Mouse (Mus musculus): ENCODE measurements around the gene Evi2b.
A peak's percentile ranks its signal among the peaks of the same experiment; 100 is the strongest.

The Evi2b gene

GRCm38 (mm10) chr11:79523560-79524309, at the start of gene Evi2b:
TSS of gene Evi2b (minus strand) at chr11:79523762.
- no peak for DNase-seq (ENCODE audit: low read depth)

GRCm38 (mm10) chr11:79570319-79570718, 46.8 kb upstream of the Evi2b start:
- DNase-seq (ENCODE audit: low read depth), result no peak

- no peak for DNase-seq (ENCODE audit: low read depth)
Measured at GRCm38 (mm10) chr11:79568197-79568911, 44.8 kb upstream of the Evi2b start.

- DNase-seq (ENCODE audit: low read depth), result no peak
Measured at GRCm38 (mm10) chr11:79566947-79567346, 43.4 kb upstream of the Evi2b start.

- no peak for DNase-seq (ENCODE audit: low read depth)
Measured at GRCm38 (mm10) chr11:79563493-79563892, 39.9 kb upstream of the Evi2b start.

GRCm38 (mm10) chr11:79560536-79560935, 37.0 kb upstream of the Evi2b start:
- DNase-seq (ENCODE audit: low read depth), result no peak

- peak; percentile 54 for DNase-seq (ENCODE audit: low read depth)
Measured at GRCm38 (mm10) chr11:79552622-79553021, 29.1 kb upstream of the Evi2b start.

- no peak for DNase-seq (ENCODE audit: low read depth)
Measured at GRCm38 (mm10) chr11:79536293-79536692, 12.7 kb upstream of the Evi2b start.

- no peak for DNase-seq (ENCODE audit: low read depth)
Measured at GRCm38 (mm10) chr11:79535554-79535953, 12.0 kb upstream of the Evi2b start.

GRCm38 (mm10) chr11:79533950-79534690, 10.6 kb upstream of the Evi2b start:
- no peak for DNase-seq (ENCODE audit: low read depth)

- DNase-seq (ENCODE audit: low read depth), result no peak
Measured at GRCm38 (mm10) chr11:79533311-79533710, 9.7 kb upstream of the Evi2b start.

- no peak for DNase-seq (ENCODE audit: low read depth)
Measured at GRCm38 (mm10) chr11:79531485-79531884, 7.9 kb upstream of the Evi2b start.

GRCm38 (mm10) chr11:79530774-79531173, 7.2 kb upstream of the Evi2b start:
- DNase-seq (ENCODE audit: low read depth), result no peak

- DNase-seq (ENCODE audit: low read depth), result no peak
Measured at GRCm38 (mm10) chr11:79530333-79530761, 6.8 kb upstream of the Evi2b start, which contains the start of the genes Evi2 and Evi2a. TSS of gene Evi2 (minus strand) at chr11:79530589. TSS of gene Evi2a (minus strand) at chr11:79530609.

GRCm38 (mm10) chr11:79529736-79530135, 6.2 kb upstream of the Evi2b start:
- DNase-seq (ENCODE audit: low read depth), result no peak

GRCm38 (mm10) chr11:79529226-79529625, 5.7 kb upstream of the Evi2b start:
- DNase-seq (ENCODE audit: low read depth), result no peak

- no peak for DNase-seq (ENCODE audit: low read depth)
Measured at GRCm38 (mm10) chr11:79528601-79529000, 5.0 kb upstream of the Evi2b start.

GRCm38 (mm10) chr11:79527739-79528384, 4.3 kb upstream of the Evi2b start:
- DNase-seq (ENCODE audit: low read depth), result no peak

GRCm38 (mm10) chr11:79527015-79527738, 3.6 kb upstream of the Evi2b start:
- DNase-seq (ENCODE audit: low read depth), result no peak

GRCm38 (mm10) chr11:79526549-79526948, 3.0 kb upstream of the Evi2b start:
- no peak for DNase-seq (ENCODE audit: low read depth)

- no peak for DNase-seq (ENCODE audit: low read depth)
Measured at GRCm38 (mm10) chr11:79524310-79524575, 681 bp upstream of the Evi2b start.

- no peak for DNase-seq (ENCODE audit: low read depth)
Measured at GRCm38 (mm10) chr11:79522944-79523343, 618 bp downstream of the Evi2b start.

All from c-Kit-positive CD71-positive TER-119-negative erythroid progenitor cells, embryonic 14.5 days (primary cell).